Mouse (Mus musculus) bone marrow macrophage, adult 2 months (primary cell): Measurements from ENCODE around the gene Btg3.

Source experiments
- CTCF ChIP-seq: IDR thresholded peaks from 2 replicates; pipeline ENCODE4 v1.5.1; 2012; ENCODE audit warnings: low read depth, mild to moderate bottlenecking, low read length, moderate library complexity
- POLR2A ChIP-seq: IDR thresholded peaks from 2 replicates; pipeline ENCODE4 v1.6.1; 2012; ENCODE audit warnings: mild to moderate bottlenecking, low read depth, low read length, borderline replicate concordance

DNA sequence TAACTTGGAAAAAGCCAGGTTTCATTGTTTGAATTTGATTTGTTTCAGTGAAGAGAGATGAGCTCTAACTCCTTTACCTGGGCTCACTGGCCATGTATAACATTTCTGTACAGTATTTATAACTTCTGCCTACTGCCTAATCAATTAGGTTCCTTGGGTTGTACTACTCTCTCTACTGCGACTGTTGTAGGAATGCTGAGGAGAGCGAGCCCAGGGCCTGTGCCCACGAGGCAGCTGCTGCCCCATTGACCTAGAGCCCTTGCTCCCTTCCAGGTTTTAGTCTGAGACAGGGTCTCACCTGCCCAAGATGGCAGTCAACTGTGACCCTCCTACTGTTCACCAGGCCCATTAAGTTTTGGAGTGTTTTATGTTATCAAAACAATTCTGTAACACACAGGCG, 15.5 kb downstream of the Btg3 start:
- no peak for TF ChIP-seq CTCF
- TF ChIP-seq POLR2A, result no peak
